Mouse (Mus musculus) adrenal gland, adult (tissue): ENCODE measurements around the gene Wnt3a.

Experiments used
- DNase-seq, 2 experiments: peaks; one replicate each; pipeline ENCODE4 v3.0.0; 2022 to 2023; ENCODE audit warnings: low spot score in 1 of 2; ENCODE audit not compliant: inconsistent age in 2 of 2

Wnt3a gene

GRCm38 (mm10) chr11:59264593-59264992 lies 26.0 kb downstream of the Wnt3a start:
- no peak for DNase-seq

GRCm38 (mm10) chr11:59263870-59264563 lies 26.5 kb downstream of the Wnt3a start:
- DNase-seq: peak; percentile 48 to 80

- DNase-seq: no peak
Observed at GRCm38 (mm10) chr11:59262308-59262707, 28.2 kb downstream of the Wnt3a start.

GRCm38 (mm10) chr11:59260706-59261493 lies 29.7 kb downstream of the Wnt3a start:
- no peak for DNase-seq

GRCm38 (mm10) chr11:59259647-59260046 lies 30.9 kb downstream of the Wnt3a start:
- DNase-seq: no peak

GRCm38 (mm10) chr11:59248101-59248500 lies 42.5 kb downstream of the Wnt3a start:
- DNase-seq: no peak

GRCm38 (mm10) chr11:59243856-59244255 lies 46.7 kb downstream of the Wnt3a start:
- no peak for DNase-seq

- no peak for DNase-seq
Observed at GRCm38 (mm10) chr11:59241841-59242240, 48.7 kb downstream of the Wnt3a start.

- DNase-seq: no peak
Observed at GRCm38 (mm10) chr11:59239796-59240195, 50.8 kb downstream of the Wnt3a start.

GRCm38 (mm10) chr11:59239428-59239785 lies 51.1 kb downstream of the Wnt3a start:
- no peak for DNase-seq

GRCm38 (mm10) chr11:59238525-59239427 lies 51.8 kb downstream of the Wnt3a start:
- peak; percentile 82 to 92 for DNase-seq

- no peak for DNase-seq
Observed at GRCm38 (mm10) chr11:59232797-59233196, 57.8 kb downstream of the Wnt3a start.

GRCm38 (mm10) chr11:59230144-59230760 lies 60.3 kb downstream of the Wnt3a start:
- peak; percentile 68 to 90 for DNase-seq

GRCm38 (mm10) chr11:59228122-59228953 lies 62.2 kb downstream of the Wnt3a start, which contains the start of gene Arf1:
Arf1 (minus strand) TSS chr11:59228270.
- DNase-seq: peak; percentile 98 to 99

GRCm38 (mm10) chr11:59227604-59228121 lies 62.9 kb downstream of the Wnt3a start:
- DNase-seq: no peak

GRCm38 (mm10) chr11:59226787-59227603 lies 63.6 kb downstream of the Wnt3a start:
- DNase-seq: peak in 1 of 2 experiments; percentile 71

GRCm38 (mm10) chr11:59226251-59226650 lies 64.3 kb downstream of the Wnt3a start:
- DNase-seq: no peak

- DNase-seq: peak in 1 of 2 experiments; percentile 51
Observed at GRCm38 (mm10) chr11:59225167-59225566, 65.4 kb downstream of the Wnt3a start.

- DNase-seq: peak in 1 of 2 experiments; percentile 35
Observed at GRCm38 (mm10) chr11:59224470-59224869, 66.1 kb downstream of the Wnt3a start.
